Mouse (Mus musculus): ENCODE results near the gene Eif4g3.

- TF ChIP-seq CTCF (IDR thresholded peaks at IDR 0.05; ENCODE audit: control insufficient read depth, insufficient read depth, insufficient replicate concordance, low read depth, low read length) = no peak
- no peak for TF ChIP-seq POLR2A (IDR thresholded peaks at IDR 0.05; ENCODE audit: control insufficient read depth, low read depth, low read length)
These were observed 23.1 kb downstream of the Eif4g3 start for GRCm38 (mm10) chr4:138015966-138016365.
